Mouse (Mus musculus): ENCODE measurements around the gene Net1.
A peak's percentile ranks its signal among the peaks of the same experiment; 100 is the strongest.
"Not testable (repeated sequence)": the region's sequence is repeated elsewhere in the genome, so short reads cannot be mapped to it uniquely, and the experiment has no call there.

Net1 gene

GRCm38 (mm10) chr13:3917571-3918311 lies at the start of gene Net1, which contains the start of gene Tubal3:
TSS of gene Net1 (minus strand) at chr13:3918220.
TSS of gene Tubal3 (plus strand) at chr13:3918274.
- peak; percentile 93 for DNase-seq

- no peak for DNase-seq
Observed at GRCm38 (mm10) chr13:3951198-3951914, 33.3 kb upstream of the Net1 start.

DNA sequence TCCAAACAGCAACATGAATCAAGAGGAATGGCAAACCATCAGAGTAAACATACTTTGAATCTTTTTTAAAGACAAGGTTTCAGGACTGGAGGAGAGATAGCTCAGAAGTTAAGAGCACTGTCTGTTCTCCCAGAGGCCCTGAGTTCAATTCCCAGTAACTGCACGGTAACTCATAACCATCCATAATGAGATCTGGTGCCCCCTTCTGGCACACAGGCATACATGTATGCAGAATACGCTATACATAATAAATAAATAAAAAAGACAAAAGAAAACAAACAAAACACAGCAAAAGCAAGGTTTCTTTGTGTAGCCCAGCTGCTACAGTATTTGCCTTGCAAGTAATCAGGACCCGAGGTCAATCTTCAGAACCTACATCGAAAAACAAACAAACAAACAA lies 31.5 kb upstream of the Net1 start:
- DNase-seq, result no peak

- DNase-seq, result no peak
Observed at GRCm38 (mm10) chr13:3947267-3947666, 29.2 kb upstream of the Net1 start.

GRCm38 (mm10) chr13:3945249-3945648 lies 27.2 kb upstream of the Net1 start, which contains the start of gene Ucn3:
TSS of gene Ucn3 (minus strand) at chr13:3945349.
- DNase-seq, result no peak

DNA sequence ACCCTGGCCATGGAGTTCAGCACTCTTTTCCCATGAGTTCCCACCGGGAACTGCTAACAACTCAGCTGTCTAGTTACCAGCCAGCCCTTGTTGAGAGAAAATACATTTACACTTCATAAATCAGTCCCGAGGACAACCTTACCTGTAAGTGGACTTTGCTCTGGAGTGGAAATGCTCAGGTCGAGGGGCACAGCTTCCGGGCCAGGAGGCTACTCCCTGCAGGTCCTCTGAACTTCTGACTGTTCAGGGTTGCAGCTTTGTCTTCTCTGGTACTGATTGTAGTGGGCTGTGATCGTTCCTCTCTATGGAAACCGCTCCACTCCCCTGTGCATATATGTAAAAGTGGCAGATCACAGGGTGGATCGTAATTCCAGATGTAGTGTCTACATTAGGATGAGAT lies 26.7 kb upstream of the Net1 start:
- no peak for DNase-seq

DNA sequence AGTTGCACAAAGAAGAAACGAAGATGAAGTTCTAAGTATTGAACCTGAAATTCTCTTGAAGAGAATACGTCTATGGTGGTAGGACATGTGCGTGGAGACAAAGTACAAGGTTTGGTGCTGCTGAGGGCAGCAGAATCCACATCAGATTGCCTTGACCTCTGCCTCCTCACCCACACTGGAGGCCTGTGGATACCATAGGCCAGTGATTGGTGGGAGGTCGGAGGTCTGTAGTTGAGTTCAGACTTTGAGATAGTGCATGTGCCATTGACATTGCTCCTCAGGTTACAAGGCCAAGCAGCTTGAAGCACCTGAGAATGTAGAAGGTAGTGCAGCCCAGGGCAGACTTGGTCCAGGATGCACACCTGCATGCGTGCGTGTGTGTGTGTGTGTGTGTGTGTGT lies 8.0 kb upstream of the Net1 start:
- no peak for DNase-seq

GRCm38 (mm10) chr13:3925632-3926031 lies 7.6 kb upstream of the Net1 start:
- DNase-seq, result no peak

DNA sequence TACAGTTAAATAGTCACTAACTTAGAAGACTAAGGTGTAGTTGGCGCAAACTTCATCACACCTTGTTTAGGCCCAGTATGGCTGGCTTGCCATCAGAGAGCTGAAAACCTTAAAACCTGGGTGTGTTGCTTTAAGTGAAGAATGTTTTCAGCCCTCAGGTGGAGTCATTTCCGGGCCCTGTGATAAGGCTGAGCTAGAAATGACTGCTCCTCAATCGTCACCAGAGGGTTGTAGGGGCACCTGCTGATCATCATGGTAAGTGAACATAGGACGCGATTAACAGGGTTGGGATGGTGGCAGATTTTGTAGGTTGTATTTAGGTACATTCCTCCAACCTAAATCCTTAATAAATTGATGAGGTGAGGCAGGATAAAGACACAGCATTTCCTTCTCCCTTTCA lies 6.5 kb upstream of the Net1 start:
- DNase-seq, result no peak

GRCm38 (mm10) chr13:3913504-3913903 lies 4.5 kb downstream of the Net1 start:
- no peak for DNase-seq

DNA sequence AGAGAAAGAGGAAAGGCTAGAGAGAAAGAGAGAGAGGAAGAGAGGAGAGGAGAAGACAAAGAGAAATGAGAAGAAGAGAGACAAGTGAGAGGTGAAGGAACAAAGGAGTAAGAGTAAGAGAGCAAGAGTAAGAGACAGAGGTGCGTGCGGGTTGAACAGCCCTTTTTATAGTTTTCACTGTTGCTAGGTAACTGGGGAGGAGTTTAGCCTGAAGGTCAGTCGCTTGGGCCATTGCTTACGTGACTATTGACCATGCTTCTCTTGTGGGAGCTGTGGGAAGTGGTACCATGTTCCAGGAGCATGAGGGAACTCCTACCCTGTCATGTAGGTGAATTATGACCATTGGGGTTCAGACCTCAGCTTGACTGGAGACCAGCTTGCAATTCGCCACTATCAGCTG lies 7.7 kb downstream of the Net1 start:
- DNase-seq, result no peak

GRCm38 (mm10) chr13:3908262-3908661 lies 9.8 kb downstream of the Net1 start:
- DNase-seq, result no peak

- no peak for DNase-seq
Observed at GRCm38 (mm10) chr13:3907151-3907696, 10.8 kb downstream of the Net1 start.

- no peak for DNase-seq
Observed at GRCm38 (mm10) chr13:3899301-3899700, 18.7 kb downstream of the Net1 start.

DNA sequence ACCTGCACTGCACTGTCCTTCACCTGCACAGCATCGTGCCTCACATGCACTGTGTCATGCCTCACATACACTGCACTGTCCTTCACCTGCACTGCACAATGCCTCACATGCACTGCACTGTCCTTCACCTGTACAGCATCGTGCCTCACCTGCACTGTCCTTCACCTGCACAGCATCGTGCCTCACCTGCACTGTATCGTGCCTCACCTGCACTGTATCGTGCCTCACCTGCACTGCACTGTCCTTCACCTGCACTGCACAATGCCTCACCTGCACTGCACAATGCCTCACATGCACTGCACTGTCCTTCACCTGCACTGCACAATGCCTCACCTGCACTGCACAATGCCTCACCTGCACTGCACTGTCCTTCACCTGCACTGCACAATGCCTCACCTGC lies 19.8 kb downstream of the Net1 start:
- not testable (repeated sequence) for DNase-seq

DNA sequence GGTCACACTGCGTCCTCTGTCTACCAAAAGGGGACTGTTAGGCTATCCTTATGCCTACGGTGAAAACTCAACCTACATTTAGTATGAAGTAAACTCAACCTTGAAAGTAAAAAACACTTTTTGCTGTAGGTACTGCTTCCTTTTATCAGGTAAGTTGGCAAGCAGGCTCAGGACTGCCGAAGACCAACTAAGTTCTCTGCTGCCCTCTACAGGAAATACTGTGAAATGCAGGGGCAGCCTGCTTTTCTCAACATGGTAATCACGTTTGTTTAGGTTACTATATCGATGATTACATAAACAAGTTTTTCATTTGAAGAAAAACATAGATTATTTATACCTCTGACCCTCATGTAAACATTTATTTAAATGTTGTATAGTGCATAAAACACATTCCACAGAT lies 21.1 kb downstream of the Net1 start:
- peak; percentile 74 for DNase-seq

DNA sequence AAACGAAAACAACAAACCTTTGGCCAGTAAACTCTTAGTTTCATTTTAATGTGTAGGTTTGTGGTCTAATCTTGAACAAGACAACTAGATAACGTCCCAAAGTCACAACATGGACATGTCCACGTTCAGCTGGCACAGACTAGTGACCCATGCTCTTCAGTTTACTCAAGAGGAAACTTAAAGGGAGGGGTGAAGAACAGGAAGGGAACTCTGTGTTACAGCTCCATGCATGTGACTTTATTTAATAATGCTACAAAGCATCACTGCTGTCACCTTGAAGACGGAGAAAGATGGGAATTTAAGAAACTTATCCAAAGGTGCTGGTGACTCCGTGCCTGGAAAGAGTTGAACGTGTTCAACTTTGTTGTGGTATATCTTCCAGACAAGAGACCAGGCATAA lies 22.0 kb downstream of the Net1 start:
- DNase-seq, result no peak

- DNase-seq, result no peak
Observed at GRCm38 (mm10) chr13:3895397-3895980, 22.5 kb downstream of the Net1 start.

- DNase-seq, result no peak
Observed at GRCm38 (mm10) chr13:3894549-3894948, 23.5 kb downstream of the Net1 start.

DNA sequence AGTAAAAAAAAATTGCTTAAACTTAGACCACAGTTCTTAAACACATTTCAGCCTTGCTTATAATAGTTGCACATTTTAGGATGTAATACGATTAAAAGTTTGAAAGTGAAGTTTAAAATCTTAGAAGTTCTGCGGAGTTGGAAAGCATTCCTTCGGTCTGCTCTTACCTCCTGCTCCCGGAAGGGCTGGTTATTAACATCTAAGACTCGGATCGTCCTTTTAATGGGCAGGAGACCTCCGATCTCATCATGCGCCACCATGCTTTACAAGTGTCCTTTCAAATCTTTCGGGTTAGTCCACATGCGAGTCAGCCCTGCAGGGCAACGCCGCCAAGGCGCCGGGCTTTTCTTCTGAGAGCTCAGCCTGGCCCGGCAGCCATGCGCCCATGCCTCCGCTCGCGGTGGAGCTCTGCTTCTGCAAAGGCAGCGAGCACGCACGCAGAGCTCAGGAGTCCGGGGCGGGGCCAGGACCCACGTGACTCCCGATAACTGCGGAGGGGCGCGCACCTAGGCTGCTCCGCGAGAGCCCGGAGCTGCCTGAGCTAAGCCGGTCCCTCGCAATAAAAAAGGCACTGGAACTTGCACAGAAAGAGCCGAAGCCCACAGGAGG lies 24.8 kb downstream of the Net1 start:
- DNase-seq, result peak; percentile 94

DNA sequence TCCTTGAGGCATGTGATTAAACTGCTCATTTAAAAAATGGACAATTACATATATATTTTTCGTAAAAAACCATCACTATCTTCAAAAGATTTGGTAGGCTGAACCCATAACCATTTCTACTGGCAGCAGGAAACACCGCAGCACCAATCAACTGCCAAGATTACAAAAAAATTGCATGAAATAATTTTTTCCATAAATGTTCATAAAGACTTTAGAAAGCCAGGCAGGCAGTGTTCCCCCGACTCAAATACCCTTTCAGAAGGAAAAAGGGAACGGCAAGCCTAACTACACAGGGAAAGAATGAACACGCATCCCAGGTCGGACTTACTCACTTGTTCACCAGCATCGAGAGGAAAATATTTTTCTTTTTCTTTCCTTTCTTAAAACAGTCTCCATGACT lies 25.4 kb downstream of the Net1 start:
- DNase-seq, result no peak

DNA sequence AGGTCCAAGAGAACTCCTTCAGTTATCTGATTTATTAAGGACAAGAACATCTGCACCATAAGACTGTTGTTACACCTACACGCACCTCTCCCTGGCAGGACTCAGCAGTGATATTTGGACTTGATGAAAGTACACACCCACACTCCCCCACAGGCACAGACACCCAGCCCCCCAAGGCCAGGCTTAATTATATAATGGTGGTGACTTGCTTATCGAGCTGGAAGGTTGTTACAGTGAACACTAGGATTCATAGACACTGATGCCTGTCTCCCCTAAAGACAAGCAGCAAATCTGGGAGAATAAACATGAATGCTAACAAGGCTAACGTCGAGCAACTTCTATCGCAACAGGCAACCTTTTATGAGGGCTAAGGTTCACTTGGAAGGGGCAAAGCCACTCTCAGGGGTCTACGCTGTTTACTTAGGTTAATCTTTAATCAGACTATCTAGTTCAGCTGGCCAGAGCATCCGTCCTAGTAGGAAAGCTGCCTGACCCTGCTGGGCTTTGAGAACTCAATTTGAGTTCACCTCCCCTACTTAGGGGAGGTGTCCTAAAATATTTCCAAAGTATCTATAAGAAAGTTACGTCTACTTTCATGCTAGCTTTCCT lies 26.4 kb downstream of the Net1 start:
- DNase-seq, result no peak

DNA sequence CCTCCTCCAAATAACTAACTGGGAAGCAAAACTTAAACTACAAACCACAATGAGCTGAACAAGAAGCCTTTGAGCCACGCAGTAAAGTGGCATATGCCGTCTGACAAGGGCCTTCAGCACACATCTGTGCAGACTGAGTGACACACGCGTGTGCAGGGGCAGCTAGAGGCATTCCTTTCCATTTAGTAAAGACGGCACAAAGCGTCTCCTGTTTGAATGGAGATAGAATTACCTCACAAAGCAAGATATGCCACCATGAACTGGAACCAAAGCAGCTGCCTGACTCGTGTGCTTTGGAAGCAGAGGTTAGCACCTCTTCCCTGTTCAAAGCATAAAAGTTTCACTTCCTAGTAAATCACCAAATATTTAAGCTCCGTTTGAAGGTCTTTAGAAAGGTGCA lies 28.0 kb downstream of the Net1 start:
- no peak for DNase-seq
